Mouse (Mus musculus): ENCODE measurements around the gene Tln1. TPM values are rescaled to one million over a fixed set of nuclear protein-coding genes. Genes with fewer than 3 reads are reported as not detected.
A peak's percentile ranks its signal among the peaks of the same experiment; 100 is the strongest.
"Not testable (repeated sequence)": the region's sequence is repeated elsewhere in the genome, so short reads cannot be mapped to it uniquely, and the experiment has no call there.

Tln1 gene
- polyA plus RNA-seq, 1 experiment from 2014 or later = 87.0 TPM

DNA sequence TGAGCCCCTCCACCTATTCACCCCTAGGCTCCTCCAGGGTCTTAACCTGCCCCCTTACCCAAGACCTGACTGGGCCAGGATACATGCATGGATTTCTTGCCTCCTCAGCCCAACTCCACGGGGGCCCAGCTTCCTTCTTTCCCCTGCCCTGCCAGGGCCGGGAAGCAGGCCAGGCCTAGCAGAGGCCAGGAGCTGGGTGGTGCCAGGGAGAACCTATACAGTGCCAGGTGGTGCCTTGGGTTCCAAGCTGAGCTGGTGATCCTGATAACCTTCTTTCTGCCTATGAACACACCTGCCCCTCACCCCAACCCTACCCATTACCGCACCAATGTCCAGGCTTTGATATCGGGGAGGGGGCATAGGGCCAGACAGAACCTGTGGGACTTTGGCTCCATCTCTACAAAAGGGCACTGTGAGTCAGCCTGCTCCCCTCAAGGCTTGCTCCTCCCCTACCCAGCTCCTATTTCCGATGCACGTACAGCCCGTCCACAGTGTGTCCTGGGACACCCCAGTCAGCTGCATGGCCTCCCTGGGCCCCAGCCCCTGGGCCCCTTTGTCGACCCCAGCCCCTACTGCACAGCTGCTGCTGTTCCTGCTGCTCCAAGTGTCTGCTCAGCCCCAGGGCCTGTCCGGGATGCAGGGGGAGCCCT, 55.8 kb downstream of the Tln1 start, which contains the start of gene Car9:
Car9 (plus strand) TSS at position 431 of the 650 bp plus-strand sequence.
- DNase-seq (ENCODE audit: low spot score) = no peak

DNA sequence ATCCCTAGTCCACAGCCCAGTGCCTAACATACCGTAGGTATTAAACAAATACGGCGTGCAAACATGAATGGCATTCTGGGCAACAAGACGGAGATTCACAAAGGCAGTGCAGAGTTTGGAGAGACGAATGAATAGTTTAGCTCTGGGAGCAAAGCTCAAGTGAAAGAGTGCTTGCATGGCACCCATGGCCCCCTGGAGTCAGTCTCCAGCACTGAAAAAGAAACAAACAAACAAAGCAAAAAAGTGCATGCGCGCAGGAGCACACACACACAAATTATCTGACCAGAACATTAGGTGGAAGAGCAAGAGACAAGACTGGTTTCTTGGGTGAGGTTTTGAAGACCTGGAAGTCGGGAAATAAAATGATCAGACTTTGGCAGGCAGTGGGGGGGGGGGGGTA, 56.4 kb downstream of the Tln1 start:
- DNase-seq (ENCODE audit: low spot score) = no peak

DNA sequence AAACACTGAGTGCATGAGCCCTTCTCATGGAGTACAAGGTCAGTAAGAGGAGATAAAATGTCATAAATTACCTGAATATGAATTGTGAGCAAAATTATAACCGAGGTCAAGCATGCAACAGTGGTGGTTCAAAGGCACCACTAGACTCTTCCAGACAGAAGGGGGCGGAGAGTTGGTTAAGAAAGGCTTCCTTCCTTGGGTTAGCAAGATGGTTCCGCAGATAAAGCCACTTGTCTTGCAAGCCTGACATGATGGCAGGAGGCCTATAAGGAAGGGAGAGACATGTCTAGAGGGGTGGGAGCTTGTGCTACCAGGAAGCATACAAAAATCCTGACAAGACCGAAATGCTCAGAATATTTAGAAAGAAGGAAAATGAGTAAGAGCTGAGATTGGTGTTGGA, 58.2 kb downstream of the Tln1 start:
- peak; percentile 32 for DNase-seq (ENCODE audit: low spot score)

DNA sequence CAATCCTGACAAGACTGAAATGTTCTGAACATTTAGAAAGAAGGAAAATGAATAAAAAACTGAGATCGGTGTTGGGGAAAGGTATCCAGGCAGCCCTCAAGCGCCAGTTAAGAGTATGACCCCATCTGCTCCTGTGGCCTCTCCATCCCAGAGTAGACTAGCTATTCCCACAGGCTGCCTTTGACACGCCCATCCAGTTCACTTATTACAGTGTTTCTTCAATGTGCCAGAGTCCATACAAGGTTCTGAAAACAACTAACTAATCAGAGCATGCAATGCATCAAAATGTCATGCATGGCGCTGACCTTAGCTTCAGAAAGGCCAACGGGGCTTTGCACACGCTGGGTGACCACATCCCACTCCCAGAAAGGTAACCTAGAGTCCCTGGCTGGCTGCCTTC, 59.0 kb downstream of the Tln1 start:
- no peak for DNase-seq (ENCODE audit: low spot score)

DNA sequence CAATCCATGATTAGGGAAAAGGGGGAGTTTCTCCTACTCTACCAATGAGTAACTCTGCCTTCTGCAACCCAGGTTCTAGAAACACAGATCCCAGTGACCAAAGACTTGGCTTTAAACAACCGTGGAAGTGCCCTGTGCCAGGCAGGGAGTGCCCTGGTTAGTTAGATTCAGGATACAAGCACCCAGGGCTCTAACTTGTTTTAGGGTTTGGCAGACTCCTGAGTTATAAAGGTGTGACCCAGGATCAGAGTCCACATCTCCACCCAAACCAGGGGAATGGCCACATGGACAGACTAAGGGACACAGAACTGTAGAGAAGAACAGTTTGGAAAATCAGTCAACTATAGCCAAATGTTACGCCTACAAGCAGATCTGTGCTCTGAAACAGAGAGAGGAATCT, 59.5 kb downstream of the Tln1 start:
- DNase-seq (ENCODE audit: low spot score) = no peak

DNA sequence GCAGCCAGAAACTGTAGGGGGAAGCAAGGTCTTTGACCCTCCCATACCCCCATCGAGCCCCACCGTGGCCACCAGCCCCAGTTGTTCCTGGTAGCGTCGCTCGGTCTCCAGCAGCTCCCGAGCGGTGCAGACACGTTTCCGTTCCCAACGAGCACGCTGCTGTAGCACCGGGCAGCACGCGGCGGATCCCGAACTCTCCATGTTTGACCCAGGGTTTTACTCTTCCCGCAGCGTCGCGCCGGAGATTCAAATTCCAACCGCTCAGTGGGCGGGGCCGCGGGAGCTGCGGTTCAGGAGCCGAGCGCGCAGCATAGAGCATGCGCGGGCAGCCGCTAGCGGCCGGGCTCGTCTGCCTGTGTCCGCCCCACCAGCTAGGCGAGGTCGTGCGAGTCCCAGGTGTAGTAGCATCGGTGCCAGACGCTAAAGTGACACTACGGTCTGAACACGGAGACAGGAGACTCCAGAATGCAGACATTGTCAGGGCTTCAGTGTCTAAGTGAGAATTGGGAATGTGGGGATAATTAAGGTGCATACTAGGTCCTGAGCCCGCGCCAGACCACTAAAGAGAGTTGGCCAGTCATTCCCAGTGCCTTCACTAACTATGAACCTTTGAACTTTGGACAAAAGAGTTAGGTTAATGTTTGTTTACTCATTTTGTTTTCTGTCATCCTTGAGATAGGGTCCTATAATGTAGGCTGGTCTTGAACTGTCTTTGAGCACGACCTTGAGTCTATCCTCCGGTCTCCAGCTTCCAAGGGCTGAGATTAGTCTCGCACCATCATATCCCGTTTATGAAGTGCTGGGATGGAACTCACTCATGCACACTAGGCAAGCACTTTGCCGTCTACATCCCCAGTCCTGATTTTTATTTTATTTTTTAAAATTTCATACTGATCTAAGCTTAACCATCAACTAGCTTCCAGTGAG, 62.8 kb downstream of the Tln1 start, which contains the start of gene Arhgef39:
Arhgef39 (minus strand) TSS at position 289 of the 927 bp plus-strand sequence.
- peak; percentile 66 for DNase-seq (ENCODE audit: low spot score)

DNA sequence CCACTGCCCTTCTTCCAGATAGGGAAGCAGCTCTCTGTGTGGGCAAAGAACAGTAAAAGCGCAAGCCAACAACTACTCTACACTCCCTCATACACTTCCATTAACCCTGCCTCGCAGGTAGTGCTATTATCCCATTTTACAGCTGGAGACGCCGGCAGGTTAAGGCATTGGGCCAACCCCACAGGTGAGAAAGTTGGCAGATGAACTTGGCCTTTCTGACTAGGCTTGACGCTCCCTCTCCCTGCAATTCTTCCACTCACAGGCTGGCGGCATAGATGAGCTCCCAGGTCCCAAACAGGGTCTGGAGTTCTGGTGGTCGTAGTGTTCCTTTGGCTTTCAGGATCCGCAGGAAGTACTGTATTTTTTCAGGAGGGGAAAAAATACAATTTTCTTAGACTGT, 63.5 kb downstream of the Tln1 start:
- peak; percentile 66 for DNase-seq (ENCODE audit: low spot score)

DNA sequence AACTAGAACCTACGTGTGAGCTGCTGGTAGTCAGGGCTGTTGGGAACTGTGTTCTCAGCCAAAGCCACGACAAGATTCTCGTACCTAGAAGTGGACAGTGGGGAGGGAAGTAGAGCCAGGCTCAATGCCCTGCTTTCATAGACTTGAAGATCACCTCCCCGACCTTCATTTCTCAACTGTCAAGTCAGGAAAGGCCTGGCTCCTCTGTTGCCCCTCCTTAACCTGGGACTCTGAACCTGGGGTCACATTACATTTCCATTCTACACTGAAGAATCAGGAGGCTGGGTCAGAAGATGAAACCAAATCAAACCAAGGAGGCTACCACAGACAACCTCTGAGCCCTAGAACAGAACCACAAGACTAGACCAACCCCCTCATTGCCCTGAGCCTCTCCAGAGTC, 64.5 kb downstream of the Tln1 start:
- no peak for DNase-seq (ENCODE audit: low spot score)

DNA sequence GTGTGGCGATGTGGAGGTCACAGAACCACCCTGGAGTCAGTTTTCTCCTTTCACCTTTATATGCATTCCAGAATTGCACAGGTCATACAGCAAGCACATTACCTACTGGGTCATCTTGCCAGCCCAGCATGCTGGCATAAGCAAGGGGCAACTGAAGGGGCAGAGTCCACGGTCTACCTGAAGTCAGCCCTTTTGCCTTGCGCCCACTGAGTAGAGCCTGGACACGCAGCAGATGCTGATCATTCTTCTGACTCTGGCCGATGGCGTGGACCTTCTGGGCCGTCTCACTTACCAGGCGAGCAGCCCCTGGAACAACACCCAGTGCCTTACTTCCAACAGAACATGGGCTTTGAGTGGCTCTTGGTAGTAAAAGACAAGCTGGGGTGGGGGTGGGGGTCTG, 65.1 kb downstream of the Tln1 start:
- DNase-seq (ENCODE audit: low spot score) = no peak

DNA sequence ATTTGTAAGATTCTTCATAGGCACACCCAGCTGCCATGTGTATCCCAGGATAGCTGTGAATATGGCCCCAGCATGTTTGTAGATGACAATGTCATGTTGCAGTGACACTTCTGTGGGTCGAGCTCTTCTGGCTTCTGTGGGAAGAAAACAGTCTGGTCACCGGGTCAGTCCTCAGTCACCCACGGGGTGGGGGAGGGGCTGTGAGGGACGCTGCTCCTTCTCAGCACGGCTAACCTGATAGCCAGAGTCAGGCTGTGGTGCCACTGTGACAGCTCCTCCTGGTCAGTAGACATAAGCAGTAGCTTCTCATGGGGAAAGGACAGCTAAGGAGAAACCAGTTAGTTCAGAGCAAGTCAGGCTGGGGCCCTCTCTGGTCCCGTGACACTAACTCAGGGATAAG, 65.9 kb downstream of the Tln1 start:
- DNase-seq (ENCODE audit: low spot score) = no peak

DNA sequence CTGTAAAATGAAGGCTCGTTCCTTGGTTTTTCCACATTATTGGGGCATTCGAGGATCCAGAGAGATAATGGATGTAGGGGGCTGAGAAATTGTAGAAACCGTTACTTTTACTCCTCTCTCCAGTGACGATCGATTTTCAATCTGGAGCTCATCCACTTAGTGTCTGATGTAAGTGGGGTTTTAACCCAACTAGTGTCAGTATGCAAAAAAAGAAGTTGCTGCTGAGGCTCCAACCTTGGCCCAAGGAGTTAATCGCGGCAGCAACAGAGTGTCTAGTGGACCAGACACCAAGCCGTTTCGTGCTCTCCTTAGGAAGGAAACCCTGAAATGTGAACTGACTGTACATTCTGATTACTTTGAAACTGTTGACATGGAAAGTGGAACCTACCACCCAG, 68.6 kb downstream of the Tln1 start:
- no peak for DNase-seq (ENCODE audit: low spot score)

DNA sequence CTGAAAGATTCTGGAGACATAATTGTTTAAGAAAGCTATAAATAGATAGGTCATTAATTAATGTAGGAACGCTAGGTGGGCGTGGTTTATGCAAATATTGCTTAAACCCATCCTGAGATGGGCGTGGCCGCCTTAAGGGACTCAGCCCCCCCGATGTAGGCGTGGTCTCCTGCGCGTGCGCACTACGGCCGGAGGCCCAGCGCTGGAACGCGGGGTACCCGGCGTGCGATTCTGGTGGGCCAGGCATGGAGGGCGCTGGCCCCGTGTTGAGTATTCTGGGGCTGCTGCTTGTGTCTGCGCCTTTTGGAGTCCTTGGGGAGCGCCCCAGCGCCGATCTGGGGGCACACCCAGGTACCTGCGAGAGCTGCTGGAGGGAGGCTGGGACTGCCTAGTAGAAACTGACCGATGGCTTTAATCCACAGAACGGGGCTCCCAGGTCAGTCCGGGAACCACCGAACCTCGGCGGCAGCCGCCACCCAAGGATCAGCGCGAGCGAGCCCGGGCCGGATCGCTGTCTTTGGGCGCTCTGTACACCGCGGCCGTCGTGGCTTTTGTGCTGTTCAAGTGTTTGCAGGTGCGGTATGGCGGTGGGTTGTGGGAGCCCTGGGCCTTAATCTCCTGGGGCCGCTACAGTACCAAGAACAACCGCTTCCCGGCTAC, 69.2 kb downstream of the Tln1 start:
- peak; percentile 99 for DNase-seq (ENCODE audit: low spot score)

DNA sequence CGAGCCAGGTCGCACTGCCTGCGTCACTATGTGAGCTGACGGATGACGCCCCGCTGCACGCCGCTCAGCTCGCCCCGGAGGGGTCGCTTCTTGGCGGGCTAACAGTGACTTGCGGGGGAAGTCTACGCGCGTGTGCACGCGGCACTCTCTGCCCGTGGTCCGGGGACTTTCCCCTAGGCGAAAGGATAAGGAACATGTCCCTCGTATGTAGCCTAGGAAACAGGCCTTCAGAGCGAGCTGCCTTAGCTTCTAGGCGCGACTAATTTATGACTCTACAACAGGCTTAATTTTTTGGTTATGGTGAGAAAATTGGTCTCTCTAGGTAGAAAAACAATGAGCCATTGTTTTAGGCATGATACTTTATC, 69.7 kb downstream of the Tln1 start, which contains the start of gene Ccdc107:
Ccdc107 (plus strand) TSS at position 80 of the 365 bp plus-strand sequence.
- DNase-seq (ENCODE audit: low spot score) = peak; percentile 97

DNA sequence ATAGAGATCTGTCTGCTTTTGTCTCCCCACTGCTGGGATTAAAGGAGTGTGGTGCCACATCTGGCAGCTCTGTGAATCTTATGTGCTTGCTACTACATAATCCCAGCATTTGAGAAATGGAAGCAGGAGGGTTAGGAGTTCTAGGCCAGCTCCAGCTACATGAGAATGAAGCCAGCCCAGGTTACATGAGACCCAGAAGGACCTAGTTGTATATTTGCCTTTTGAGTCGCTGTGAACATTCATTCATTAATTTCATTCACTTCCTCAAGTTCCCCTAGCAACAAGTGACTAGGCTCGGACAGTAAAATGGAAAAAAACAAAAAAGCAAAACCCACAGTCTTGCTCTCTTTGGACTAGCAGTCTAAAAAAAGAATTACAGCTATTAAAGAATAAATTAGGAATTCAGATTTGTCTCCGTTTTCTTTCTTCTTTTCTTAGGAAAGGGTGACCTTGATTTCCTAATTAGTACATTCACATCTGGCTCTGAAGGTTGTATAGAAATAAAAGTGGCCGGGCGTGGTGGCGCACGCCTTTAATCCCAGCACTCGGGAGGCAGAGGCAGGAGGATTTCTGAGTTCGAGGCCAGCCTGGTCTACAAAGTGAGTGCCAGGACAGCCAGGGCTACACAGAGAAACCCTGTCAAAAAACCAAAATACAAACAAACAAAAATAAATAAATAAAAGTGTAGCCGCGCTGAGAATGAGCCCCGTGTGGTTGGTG, 70.2 kb downstream of the Tln1 start:
- peak; percentile 10 for DNase-seq (ENCODE audit: low spot score)

DNA sequence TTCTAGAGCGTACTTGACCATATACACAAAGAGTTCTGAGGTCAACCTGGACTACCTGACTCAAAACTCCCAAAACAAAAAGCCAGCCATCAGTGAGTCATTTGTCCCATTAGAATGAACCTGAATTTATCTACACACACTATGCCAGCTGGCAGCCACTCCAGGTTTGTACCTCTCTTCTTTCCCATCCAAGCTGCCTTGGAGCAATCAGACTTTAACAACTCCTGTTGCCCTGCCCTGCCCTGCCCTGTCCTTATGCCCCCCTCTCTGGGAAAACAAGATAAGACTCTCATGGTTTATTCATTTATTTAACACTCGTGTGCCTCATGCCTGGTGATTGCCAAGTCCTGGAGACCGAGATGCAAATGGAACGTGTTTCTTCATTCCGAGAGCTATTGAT, 71.7 kb downstream of the Tln1 start:
- no peak for DNase-seq (ENCODE audit: low spot score)

DNA sequence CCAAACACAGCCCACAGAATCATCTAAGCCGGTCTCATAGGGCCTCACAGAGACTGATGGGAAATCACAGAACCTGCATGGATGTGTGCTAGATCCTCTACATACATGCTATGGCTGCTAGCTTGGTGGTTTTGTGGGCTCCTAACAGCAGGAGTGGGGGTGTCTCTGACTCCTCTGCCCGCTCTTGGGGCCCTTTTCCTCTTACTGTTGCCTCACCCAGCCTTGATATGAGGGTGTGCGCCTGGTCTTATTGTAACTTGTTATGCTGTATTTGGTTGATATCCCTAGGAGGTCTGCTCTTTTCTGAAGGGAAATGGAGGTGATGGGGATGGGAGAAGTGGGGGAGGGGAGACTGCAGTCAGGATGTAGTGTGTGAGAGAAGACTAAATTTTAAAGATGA, 72.9 kb downstream of the Tln1 start:
- no peak for DNase-seq (ENCODE audit: low spot score)

DNA sequence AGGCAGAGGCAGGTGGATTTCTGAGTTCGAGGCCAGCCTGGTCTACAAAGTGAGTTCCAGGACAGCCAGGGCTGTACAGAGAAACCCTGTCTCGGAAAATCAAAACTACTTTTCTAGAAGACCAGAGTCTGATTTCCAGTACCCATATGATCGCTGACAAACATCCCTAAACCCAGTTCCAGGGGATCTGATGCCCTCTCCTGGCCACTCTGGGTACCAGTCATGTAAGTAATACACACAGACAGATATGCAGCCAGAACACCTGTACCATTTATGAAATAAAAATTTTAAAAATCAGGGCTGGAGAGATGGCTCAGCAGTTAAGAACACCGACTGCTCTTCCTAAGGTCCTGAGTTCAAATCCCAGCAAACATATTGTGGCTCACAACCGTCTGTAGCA, 76.8 kb downstream of the Tln1 start:
- not testable (repeated sequence) for DNase-seq (ENCODE audit: low spot score)

DNA sequence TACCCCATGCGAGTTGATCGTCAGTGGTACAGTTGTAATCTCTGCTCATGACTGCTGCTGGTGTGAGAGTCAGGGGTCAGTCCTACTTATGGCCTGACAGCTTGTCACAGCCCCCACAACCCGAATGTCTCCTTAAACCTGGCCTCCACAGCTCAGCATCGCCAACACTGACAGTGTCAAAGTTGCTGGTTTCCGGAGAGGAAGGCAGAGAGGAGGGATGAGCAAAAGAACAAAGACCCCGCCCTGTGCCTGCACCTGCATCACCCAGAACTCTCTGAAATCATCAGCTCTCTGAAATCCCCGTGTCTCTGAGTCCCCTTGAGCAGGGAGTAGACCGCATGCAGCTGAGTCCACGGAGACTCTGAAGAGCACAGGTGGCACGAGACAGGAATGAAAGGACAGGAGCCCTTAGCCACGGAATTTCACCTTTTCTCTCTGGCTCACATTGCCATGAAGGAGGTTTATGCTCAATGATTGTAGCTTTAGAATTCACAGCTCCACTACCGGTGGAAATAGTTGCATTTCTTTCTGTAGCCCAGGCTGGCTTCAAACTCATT, 78.9 kb downstream of the Tln1 start, which contains the start of gene Sit1:
Sit1 (minus strand) TSS at position 200 of the 557 bp plus-strand sequence.
- peak; percentile 90 for DNase-seq (ENCODE audit: low spot score)

DNA sequence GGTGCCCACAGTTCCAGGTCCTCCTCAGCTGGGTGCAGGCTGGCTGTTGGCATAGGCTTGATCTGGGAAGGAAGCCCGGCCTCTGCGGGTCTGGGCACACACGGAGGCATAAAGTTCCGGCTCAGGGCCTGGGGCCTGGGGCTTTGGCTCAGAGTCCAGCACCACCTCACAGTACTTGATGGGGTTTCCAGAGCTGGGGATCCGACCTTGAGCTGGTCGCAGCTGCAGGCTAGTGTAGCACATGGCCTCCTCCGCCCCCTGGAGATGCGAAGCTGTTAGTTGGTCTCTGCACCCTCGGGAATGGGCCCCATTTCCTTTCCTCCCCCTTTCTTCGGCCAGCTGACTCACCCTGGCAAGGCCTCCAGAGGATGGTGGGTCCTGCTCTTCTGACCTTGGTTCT, 79.9 kb downstream of the Tln1 start:
- DNase-seq (ENCODE audit: low spot score) = peak; percentile 35

DNA sequence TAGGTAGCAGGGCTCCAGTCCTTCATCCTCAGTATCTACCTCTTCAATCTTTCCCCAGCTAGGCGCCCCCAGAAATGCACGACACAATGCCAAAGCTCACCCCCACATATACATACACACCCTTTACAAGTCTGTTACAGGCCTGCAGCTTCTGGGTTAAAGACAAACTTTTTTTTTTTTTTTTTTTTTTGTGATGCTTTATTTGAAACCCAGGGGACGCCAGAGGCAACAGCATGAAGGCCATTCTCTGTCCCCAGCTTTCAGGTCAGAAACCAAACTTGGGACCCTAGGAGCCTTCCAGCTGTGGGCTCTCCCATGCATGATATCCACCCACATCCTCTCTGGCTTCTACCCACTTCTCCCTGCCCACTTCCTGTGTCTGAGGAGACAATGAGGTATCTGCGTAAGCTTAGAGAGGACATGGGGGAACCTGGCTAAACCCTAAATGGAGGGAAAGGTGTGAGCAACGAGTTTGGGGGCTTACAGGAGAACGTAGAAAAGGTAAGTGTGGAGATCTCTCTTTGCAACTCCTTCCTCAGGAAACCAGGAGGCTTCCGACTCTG, 80.5 kb downstream of the Tln1 start:
- peak; percentile 89 for DNase-seq (ENCODE audit: low spot score)

Measured in thymus, postnatal 0 days (tissue).